Mouse (Mus musculus) kidney, adult 8-10 months (tissue): ENCODE results near the gene Itsn1.

Source experiments
- DNase-seq, 2 experiments: peaks; one replicate each; pipeline ENCODE4 v3.0.0; 2022

Itsn1 gene

GRCm38 (mm10) chr16:91962894-91963555 lies 233.9 kb downstream of the Itsn1 start:
- peak in 1 of 2 experiments; percentile 38 for DNase-seq

GRCm38 (mm10) chr16:91963556-91963900 lies 234.4 kb downstream of the Itsn1 start:
- DNase-seq = no peak

GRCm38 (mm10) chr16:91964308-91965178 lies 235.5 kb downstream of the Itsn1 start:
- no peak for DNase-seq

- no peak for DNase-seq
Observed at GRCm38 (mm10) chr16:91968725-91969124, 239.6 kb downstream of the Itsn1 start.

- peak in 1 of 2 experiments; percentile 46 for DNase-seq
Observed at GRCm38 (mm10) chr16:91969516-91970031, 240.5 kb downstream of the Itsn1 start.
